In genomic region chr1:146337049-146337448, GRCm38 (mm10) we compare ENCODE assay signal across 25 mouse cellular contexts.
DNase-seq lines count a peak whose midpoint lies in the region; ATAC-seq lines count a peak whose summit lies in the region.
"Had no signal": no experiment of that assay in that cellular context is flagged by ENCODE, and none has a peak within 500 bp of the region (broad histone marks: within the 10 kb centered on the region; RNA-seq: fewer than 3 reads in every experiment).

No protein-coding gene starts in this region.

- H3K4me1 ChIP-seq in liver, embryonic 16.5 days (ENCODE audit: control insufficient read depth, low read depth, low read length) = no peaks in the 10 kb centered on the region
- no peaks in the 10 kb centered on the region for H3K4me1 ChIP-seq in liver, embryonic 11.5 days (replicated peaks; ENCODE audit: control insufficient read depth, insufficient read depth, low read length)
- H3K4me1 ChIP-seq: embryonic facial prominence, embryonic 13.5 days; embryonic facial prominence, embryonic 15.5 days; forebrain, embryonic 10.5 days; forebrain, embryonic 12.5 days had no signal

- H3K9me3 ChIP-seq in liver, embryonic 16.5 days (replicated peaks; ENCODE audit: control insufficient read depth, low read length) = no peaks in the 10 kb centered on the region
- no peaks in the 10 kb centered on the region for H3K9me3 ChIP-seq in liver, embryonic 11.5 days (ENCODE audit: control insufficient read depth, low read length)
- H3K9me3 ChIP-seq: embryonic facial prominence, embryonic 13.5 days; embryonic facial prominence, embryonic 15.5 days; forebrain, embryonic 10.5 days; forebrain, embryonic 12.5 days had no signal

- no peak overlapping the region for H3K4me3 ChIP-seq in liver, embryonic 16.5 days (ENCODE audit: low read depth, low read length)
- no peak overlapping the region for H3K4me3 ChIP-seq in liver, embryonic 11.5 days (ENCODE audit: low read depth, low read length)
- H3K4me3 ChIP-seq: embryonic facial prominence, embryonic 13.5 days; embryonic facial prominence, embryonic 15.5 days; erythroblast, embryonic 14.5 days; forebrain, embryonic 10.5 days; forebrain, embryonic 12.5 days had no signal

- no peak for DNase-seq in liver, embryonic 11.5 days (ENCODE audit: low spot score)
- peak; percentile 54 for DNase-seq in 416B (ENCODE audit: low read depth)
- no peak for DNase-seq in kidney, postnatal 10 days
- no peak for DNase-seq in gastrocnemius, postnatal 10 days
- DNase-seq: adrenal gland, adult 8-10 months; adrenal gland, postnatal 14 days; adrenal gland, postnatal 36 days; cerebellum, adult 11-12 months; cerebellum, adult 2 months; cerebellum, adult 9-10 months; cerebellum, postnatal 10 days; cerebellum, postnatal 25 days; embryo, embryonic 11 days had no signal

- no peaks in the 10 kb centered on the region for H3K27me3 ChIP-seq in liver, embryonic 16.5 days (ENCODE audit: control insufficient read depth, insufficient read depth, low read depth, low read length)
- H3K27me3 ChIP-seq in liver, embryonic 11.5 days (replicated peaks; ENCODE audit: control insufficient read depth, insufficient read depth, low read length) = no peaks in the 10 kb centered on the region
- H3K27me3 ChIP-seq: embryonic facial prominence, embryonic 13.5 days; embryonic facial prominence, embryonic 15.5 days; forebrain, embryonic 12.5 days; Patski had no signal

- H3K9ac ChIP-seq in liver, embryonic 16.5 days (ENCODE audit: low read depth, low read length) = no peak overlapping the region
- H3K9ac ChIP-seq in liver, embryonic 11.5 days (ENCODE audit: low read depth, low read length) = no peak overlapping the region
- H3K9ac ChIP-seq: embryonic facial prominence, embryonic 13.5 days; embryonic facial prominence, embryonic 15.5 days; forebrain, embryonic 12.5 days had no signal

- peak; percentile 47; the same call in 1 of the 2 replicates for ATAC-seq in liver, embryonic 16.5 days (ENCODE audit: low read depth)
- no peak for ATAC-seq in liver, embryonic 11.5 days (replicated peaks; ENCODE audit: low FRiP score)
- peak; percentile 59 for ATAC-seq in granulocyte monocyte progenitor cell, adult 5-6 weeks (replicated peaks; ENCODE audit: poor library complexity, severe bottlenecking)
- ATAC-seq in megakaryocyte progenitor cell, adult 5-6 weeks (replicated peaks; ENCODE audit: poor library complexity) = peak; percentile 48
- ATAC-seq: activated CD4-positive, CD25-positive, alpha-beta regulatory T cell, adult 4 months; forebrain, embryonic 14.5 days; forebrain, embryonic 16.5 days; Patski had no signal

- no peak overlapping the region for H3K27ac ChIP-seq in liver, embryonic 16.5 days (ENCODE audit: low read length)
- no peak overlapping the region for H3K27ac ChIP-seq in liver, embryonic 11.5 days (ENCODE audit: low read depth, low read length)
- H3K27ac ChIP-seq: embryonic facial prominence, embryonic 13.5 days; embryonic facial prominence, embryonic 15.5 days; forebrain, embryonic 10.5 days; forebrain, embryonic 12.5 days had no signal

- H3K4me2 ChIP-seq in liver, embryonic 16.5 days (ENCODE audit: low read depth, low read length) = no peak overlapping the region
- no peak overlapping the region for H3K4me2 ChIP-seq in liver, embryonic 11.5 days
- H3K4me2 ChIP-seq: embryonic facial prominence, embryonic 13.5 days; embryonic facial prominence, embryonic 15.5 days; forebrain, embryonic 12.5 days had no signal

- WGBS in liver, embryonic 16.5 days (ENCODE audit: insufficient replicate concordance) = 38% methylated on average over 2 of the region's 2 CpGs
- 69% methylated on average over 2 of the region's 2 CpGs for WGBS in liver, embryonic 11.5 days

- H3K36me3 ChIP-seq in liver, embryonic 16.5 days (ENCODE audit: control insufficient read depth, insufficient read depth) = no peaks in the 10 kb centered on the region
- no peaks in the 10 kb centered on the region for H3K36me3 ChIP-seq in liver, embryonic 11.5 days (ENCODE audit: control insufficient read depth, insufficient read depth, low read length)
- H3K36me3 ChIP-seq: embryonic facial prominence, embryonic 13.5 days; embryonic facial prominence, embryonic 15.5 days; forebrain, embryonic 10.5 days; forebrain, embryonic 12.5 days had no signal
